Mouse (Mus musculus) intestine, embryonic 16.5 days (tissue): ENCODE measurements around the gene Stk31. TPM values are rescaled to one million over a fixed set of nuclear protein-coding genes. Genes with fewer than 3 reads are reported as not detected.

Experiments used
- ATAC-seq: fragments of 200-750 bp; cut with Nextera tagmentation; 2 replicates; pipeline ENCODE4 v1.8.0; 2017; ENCODE audit warnings: moderate TSS enrichment, moderate library complexity
- H3K27ac ChIP-seq: fragments of 300-500 bp; sonication (generic); 2 replicates; pipeline ENCODE4 v1.5.1; 2014; ENCODE audit warnings: mild to moderate bottlenecking, low read length
- H3K27me3 ChIP-seq: fragments of 300-500 bp; sonication (generic); replicated peaks from 2 replicates; pipeline ENCODE4 v1.6.1; 2014; ENCODE audit warnings: low read length, control low read depth, mixed read lengths; ENCODE audit not compliant: control insufficient read depth, insufficient read depth
- H3K36me3 ChIP-seq: fragments of 300-500 bp; sonication (generic); 2 replicates; pipeline ENCODE4 v1.6.1; 2014; ENCODE audit warnings: low read length, control low read depth; ENCODE audit not compliant: control insufficient read depth, insufficient read depth
- H3K4me1 ChIP-seq: fragments of 300-500 bp; sonication (generic); 2 replicates; pipeline ENCODE4 v1.6.1; 2014; ENCODE audit warnings: low read length, control low read depth, mixed read lengths; ENCODE audit not compliant: control insufficient read depth, insufficient read depth
- H3K4me2 ChIP-seq: fragments of 300-500 bp; sonication (generic); 2 replicates; pipeline ENCODE4 v1.6.1; 2014; ENCODE audit warnings: low read depth, low read length, control low read depth
- H3K4me3 ChIP-seq: fragments of 300-500 bp; sonication (generic); 2 replicates; pipeline ENCODE4 v1.5.1; 2014; ENCODE audit warnings: mild to moderate bottlenecking, low read length
- H3K9ac ChIP-seq: fragments of 300-500 bp; sonication (generic); 2 replicates; pipeline ENCODE4 v1.6.1; 2014; ENCODE audit warnings: low read depth, low read length
- H3K9me3 ChIP-seq: fragments of 300-500 bp; sonication (generic); 2 replicates; pipeline ENCODE4 v1.6.1; 2016; ENCODE audit warnings: low read length, control low read depth; ENCODE audit not compliant: control insufficient read depth
- WGBS: fragments of 180-500 bp; shearing (Covaris S2); extraction: QIAGEN DNeasy Blood & Tissue Kit; methylation state at CpG from one replicate; pipeline ENCODE4 v1.1.7; 2014; 5-methylcytosine and 5-hydroxymethylcytosine counted together
- polyA plus RNA-seq: library from polyadenylated mRNA; unstranded; fragments of >200 nt; fragmentation: Nextera tagmentation; extraction: Ambion mirVana; gene quantifications from 2 replicates; pipeline ENCODE4 v1.2.1, GENCODE M21; 2015

Gene Stk31
- not detected in 2 replicates for polyA plus RNA-seq

DNA sequence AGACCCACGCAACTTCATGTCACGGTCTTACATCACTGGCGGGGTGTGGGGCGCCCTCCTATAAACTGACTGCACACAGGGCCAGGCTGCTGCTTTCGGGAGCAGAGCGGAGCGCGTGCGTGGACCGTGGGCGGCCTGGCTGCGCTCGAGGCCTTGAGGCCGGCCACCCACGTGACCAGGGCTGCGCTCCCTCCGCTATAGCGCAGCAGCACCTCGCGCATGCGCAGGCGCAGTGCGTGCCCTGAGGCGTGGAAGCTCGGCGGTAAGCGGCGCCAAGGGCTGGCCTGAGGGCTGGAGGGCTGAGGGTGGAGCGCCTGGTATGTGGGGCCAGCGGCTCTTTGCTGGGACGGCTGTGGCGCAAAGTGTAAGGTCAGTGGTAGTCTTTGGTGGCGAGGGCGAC is at the start of gene Stk31:
Stk31 (plus strand) TSS at position 289 of the 400 bp plus-strand sequence.
- no peak within 1 kb of the TSS for H3K27ac ChIP-seq
- H3K4me2 ChIP-seq, result no peak within 1 kb of the TSS
- H3K9me3 ChIP-seq, result no peaks in the 10 kb centered on the region
- no peak within 1 kb of the TSS for H3K4me3 ChIP-seq
- no peak within 1 kb of the TSS for H3K9ac ChIP-seq
- no peak for ATAC-seq
- 87% methylated on average over 34 of the region's 34 CpGs for WGBS
- no peaks in the 10 kb centered on the region for H3K4me1 ChIP-seq
- H3K27me3 ChIP-seq, result no peaks in the 10 kb centered on the region
- no peaks in the 10 kb centered on the region for H3K36me3 ChIP-seq

DNA sequence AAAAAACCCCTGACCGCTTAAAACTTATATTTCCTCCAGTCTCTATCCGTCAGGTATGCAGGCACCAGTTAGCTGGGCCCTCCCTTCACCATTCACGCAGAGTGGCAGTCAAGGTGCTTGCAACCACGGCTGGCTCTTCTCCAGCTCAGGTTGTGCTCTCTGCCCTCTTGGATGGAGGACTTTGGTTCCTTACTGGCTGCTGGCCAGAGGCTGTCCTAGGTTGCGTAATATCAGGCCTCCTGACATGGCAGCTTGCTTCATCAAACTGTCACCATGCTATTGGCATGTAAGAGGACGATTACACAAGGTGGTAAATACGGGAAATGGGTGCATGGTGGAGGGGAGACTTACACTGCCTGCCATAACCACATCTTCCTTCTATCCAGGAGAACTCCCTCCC is 45.6 kb upstream of the Stk31 start:
- Histone ChIP-seq H3K4me3 (no peak overlapping the region), H3K4me2 (no peak overlapping the region), H3K4me1 (no peaks in the 10 kb centered on the region), H3K27ac (no peak overlapping the region), H3K27me3 (no peaks in the 10 kb centered on the region), H3K9ac (no peak overlapping the region), H3K36me3 (no peaks in the 10 kb centered on the region), H3K9me3 (no peaks in the 10 kb centered on the region)
- WGBS, result 82% methylated on average over 7 of the region's 7 CpGs
- peak; percentile 71 for ATAC-seq

GRCm38 (mm10) chr6:49354613-49355012 is 40.8 kb upstream of the Stk31 start:
- Histone ChIP-seq H3K4me1 (no peaks in the 10 kb centered on the region), H3K4me3 (no peak overlapping the region), H3K27ac (no peak overlapping the region), H3K9ac (no peak overlapping the region), H3K27me3 (no peaks in the 10 kb centered on the region), H3K4me2 (no peak overlapping the region), H3K9me3 (no peaks in the 10 kb centered on the region), H3K36me3 (no peaks in the 10 kb centered on the region)
- ATAC-seq, result no peak
- WGBS, result 73% methylated on average over 3 of the region's 3 CpGs

DNA sequence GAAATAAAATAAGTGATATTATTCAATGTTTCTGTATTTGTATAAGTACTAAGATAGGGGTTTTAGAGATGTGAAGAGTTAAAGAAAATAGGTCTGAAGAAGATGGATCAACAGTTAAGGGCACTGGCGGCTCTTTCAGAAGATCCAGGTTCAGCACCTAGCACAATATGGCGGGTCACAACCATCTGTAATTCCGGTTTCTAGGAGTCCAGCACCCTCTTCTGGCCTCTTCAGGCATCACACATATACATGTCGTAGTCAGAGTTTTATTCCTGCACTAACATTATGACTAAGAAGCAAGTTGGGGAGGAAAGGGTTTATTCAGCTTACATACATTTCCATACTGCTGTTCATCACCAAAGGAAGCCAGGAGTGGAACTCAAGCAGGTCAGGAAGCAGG is 40.2 kb upstream of the Stk31 start:
- Histone ChIP-seq H3K9me3 (no peaks in the 10 kb centered on the region), H3K36me3 (no peaks in the 10 kb centered on the region), H3K4me1 (no peaks in the 10 kb centered on the region), H3K4me2 (no peak overlapping the region), H3K4me3 (no peak overlapping the region), H3K27ac (no peak overlapping the region), H3K27me3 (no peaks in the 10 kb centered on the region), H3K9ac (no peak overlapping the region)
- WGBS, result 67% methylated on average over 4 of the region's 4 CpGs
- ATAC-seq, result no peak

DNA sequence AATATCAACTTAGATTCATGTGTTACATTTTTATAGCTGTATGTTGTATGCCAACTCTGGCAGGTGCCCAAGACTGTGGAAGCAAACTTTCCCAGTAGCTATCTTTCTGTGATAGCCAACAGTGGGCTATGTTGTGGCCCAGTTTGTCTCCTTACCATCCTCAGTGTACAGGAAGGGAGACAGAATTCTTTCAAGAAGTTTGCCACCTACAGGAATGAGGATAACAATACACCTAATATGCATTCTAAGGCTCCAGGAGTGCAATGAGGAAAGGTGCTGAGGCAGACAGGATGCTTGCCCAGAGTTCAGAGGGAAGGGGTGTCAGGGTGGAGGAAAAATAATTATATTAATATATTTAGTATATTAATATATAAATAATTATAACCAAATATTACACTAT is 35.0 kb upstream of the Stk31 start:
- no peak for ATAC-seq

DNA sequence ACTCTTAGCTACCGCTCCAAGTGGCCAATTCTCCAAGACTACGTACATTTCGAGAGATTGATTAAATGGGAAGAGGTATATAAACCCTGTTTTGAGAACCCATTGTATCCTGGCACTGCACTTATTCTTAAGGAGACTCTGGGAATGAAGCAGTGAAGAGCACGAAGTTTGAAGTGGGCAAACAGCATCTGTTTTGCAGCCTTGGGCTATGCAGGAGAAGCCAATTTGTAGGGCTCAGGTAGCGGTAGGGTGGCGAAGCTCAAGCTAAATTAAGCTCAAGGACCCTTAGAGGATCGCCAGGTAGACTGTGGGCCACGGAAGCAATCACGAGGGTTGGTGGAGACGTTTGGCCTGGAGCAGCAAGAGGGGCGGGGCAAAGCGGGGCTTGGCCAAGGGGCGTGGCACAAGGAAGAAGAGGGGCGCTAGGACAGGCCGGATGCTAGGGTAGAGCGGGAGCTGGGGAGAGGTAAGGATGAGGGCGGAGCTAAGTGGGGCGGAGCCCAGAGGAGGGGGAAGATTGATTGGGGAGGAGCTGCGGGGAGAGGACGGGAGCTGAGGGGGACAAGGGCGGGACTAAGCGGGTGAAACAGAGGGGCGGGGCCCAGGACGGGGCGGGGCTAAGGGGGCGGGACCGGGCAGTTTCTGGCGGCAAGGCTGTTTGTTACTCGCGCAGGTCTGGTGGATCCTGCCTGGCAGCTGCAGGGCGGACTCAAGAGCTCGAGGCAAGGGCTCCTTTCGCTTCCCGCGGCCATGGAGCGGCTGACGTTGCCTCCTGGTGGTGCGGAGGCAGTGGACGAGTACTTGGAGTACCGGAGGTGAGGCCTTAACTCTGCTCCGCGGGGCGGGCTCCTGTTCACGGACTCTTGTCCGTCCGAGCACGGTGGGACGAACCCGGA is 28.0 kb upstream of the Stk31 start, which contains the start of gene Fam221a:
Fam221a (plus strand) TSS at position 581 of the 896 bp plus-strand sequence.
- H3K4me1 ChIP-seq, result 0 out of 2 replicates have a peak, but pooled peaks cover 2% of the 10 kb centered on the region
- peak within 1 kb of the TSS; percentile 85 for H3K4me2 ChIP-seq
- peak within 1 kb of the TSS; percentile 79 for H3K9ac ChIP-seq
- H3K27ac ChIP-seq, result peak within 1 kb of the TSS; percentile 83
- H3K36me3 ChIP-seq, result no peaks in the 10 kb centered on the region
- H3K4me3 ChIP-seq, result peak within 1 kb of the TSS; percentile 68
- H3K27me3 ChIP-seq, result no peaks in the 10 kb centered on the region
- no peaks in the 10 kb centered on the region for H3K9me3 ChIP-seq
- peak; percentile 98 for ATAC-seq
- WGBS, result 4% methylated on average over 49 of the region's 49 CpGs

More for the DNA sequence above, 35.0 kb upstream of the Stk31 start:
- no peak overlapping the region for H3K4me2 ChIP-seq
- H3K27ac ChIP-seq, result no peak overlapping the region
- no peaks in the 10 kb centered on the region for H3K4me1 ChIP-seq
- no peaks in the 10 kb centered on the region for H3K27me3 ChIP-seq
- H3K4me3 ChIP-seq, result no peak overlapping the region
- H3K9me3 ChIP-seq, result no peaks in the 10 kb centered on the region
- no peaks in the 10 kb centered on the region for H3K36me3 ChIP-seq
- no peak overlapping the region for H3K9ac ChIP-seq

GRCm38 (mm10) chr6:49368212-49368611 is 27.2 kb upstream of the Stk31 start:
- H3K27ac ChIP-seq, result no peak overlapping the region; the same call in 1 of the 2 replicates
- WGBS, result 29% methylated on average over 3 of the region's 3 CpGs
- no peak for ATAC-seq
- H3K36me3 ChIP-seq, result no peaks in the 10 kb centered on the region
- no peaks in the 10 kb centered on the region for H3K27me3 ChIP-seq
- no peaks in the 10 kb centered on the region for H3K9me3 ChIP-seq
- H3K9ac ChIP-seq, result peak overlapping the region; percentile 79
- peak overlapping the region; percentile 68 for H3K4me3 ChIP-seq
- peak overlapping the region; percentile 85 for H3K4me2 ChIP-seq
- H3K4me1 ChIP-seq, result 0 out of 2 replicates have a peak, but pooled peaks cover 2% of the 10 kb centered on the region

GRCm38 (mm10) chr6:49372705-49373104 is 22.7 kb upstream of the Stk31 start:
- no peak for ATAC-seq
- Histone ChIP-seq H3K36me3 (no peaks in the 10 kb centered on the region), H3K9ac (no peak overlapping the region), H3K27me3 (no peaks in the 10 kb centered on the region), H3K9me3 (no peaks in the 10 kb centered on the region), H3K4me2 (no peak overlapping the region), H3K4me1 (no peaks in the 10 kb centered on the region), H3K27ac (no peak overlapping the region), H3K4me3 (no peak overlapping the region)
- 79% methylated on average over 4 of the region's 4 CpGs for WGBS

DNA sequence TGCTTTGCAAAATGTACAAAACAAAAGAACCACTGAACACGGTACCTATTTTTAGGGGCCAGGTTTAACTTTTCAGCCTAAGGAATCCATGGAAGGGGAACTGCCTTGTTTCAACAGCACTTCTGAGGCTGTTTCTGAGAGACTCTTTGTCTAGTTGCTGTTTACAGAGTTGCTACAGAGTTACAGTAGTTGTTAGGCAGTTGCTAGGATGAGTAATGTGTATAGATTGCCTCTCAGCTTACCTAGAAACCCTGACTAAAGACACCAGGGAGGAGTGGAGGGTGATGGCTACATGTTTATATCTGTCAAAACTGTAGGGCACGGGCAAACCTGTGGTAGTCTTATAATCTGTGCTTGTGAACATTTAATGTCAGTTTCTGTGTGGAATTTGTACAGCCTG is 21.5 kb upstream of the Stk31 start:
- no peak overlapping the region for H3K27ac ChIP-seq
- no peaks in the 10 kb centered on the region for H3K4me1 ChIP-seq
- H3K4me3 ChIP-seq, result no peak overlapping the region
- H3K9me3 ChIP-seq, result no peaks in the 10 kb centered on the region
- H3K4me2 ChIP-seq, result no peak overlapping the region
- WGBS, result 47% methylated on average over 2 of the region's 2 CpGs
- no peaks in the 10 kb centered on the region for H3K36me3 ChIP-seq
- H3K9ac ChIP-seq, result no peak overlapping the region
- no peaks in the 10 kb centered on the region for H3K27me3 ChIP-seq
- ATAC-seq, result no peak
